Mouse (Mus musculus): Measurements from ENCODE around the gene Draxin.
"Not testable (repeated sequence)": the region's sequence is repeated elsewhere in the genome, so short reads cannot be mapped to it uniquely, and the experiment has no call there.

Draxin gene

GRCm38 (mm10) chr4:148151267-148152168 is 21.0 kb upstream of the Draxin start, which contains the start of gene Fbxo6:
Gene Fbxo6 (minus strand): TSS chr4:148152140.
- DNase-seq (ENCODE audit: low spot score): peak; percentile 78

- no peak for DNase-seq (ENCODE audit: low spot score)
Observed at GRCm38 (mm10) chr4:148150953-148151266, 20.4 kb upstream of the Draxin start.

GRCm38 (mm10) chr4:148150242-148150641 is 19.7 kb upstream of the Draxin start:
- no peak for DNase-seq (ENCODE audit: low spot score)

GRCm38 (mm10) chr4:148149540-148149939 is 19.0 kb upstream of the Draxin start:
- no peak for DNase-seq (ENCODE audit: low spot score)

GRCm38 (mm10) chr4:148147714-148148113 is 17.2 kb upstream of the Draxin start:
- no peak for DNase-seq (ENCODE audit: low spot score)

- no peak for DNase-seq (ENCODE audit: low spot score)
Observed at GRCm38 (mm10) chr4:148143721-148144120, 13.2 kb upstream of the Draxin start.

- peak; percentile 90 for DNase-seq (ENCODE audit: low spot score)
Observed at GRCm38 (mm10) chr4:148140098-148141011, 9.9 kb upstream of the Draxin start.

GRCm38 (mm10) chr4:148139767-148140097 is 9.2 kb upstream of the Draxin start:
- DNase-seq (ENCODE audit: low spot score): no peak

- no peak for DNase-seq (ENCODE audit: low spot score)
Observed at GRCm38 (mm10) chr4:148137503-148137902, 7.0 kb upstream of the Draxin start.

- no peak for DNase-seq (ENCODE audit: low spot score)
Observed at GRCm38 (mm10) chr4:148134988-148135387, 4.5 kb upstream of the Draxin start.

- no peak for DNase-seq (ENCODE audit: low spot score)
Observed at GRCm38 (mm10) chr4:148131497-148132081, 1.1 kb upstream of the Draxin start.

- no peak for DNase-seq (ENCODE audit: low spot score)
Observed at GRCm38 (mm10) chr4:148130133-148130532, 365 bp downstream of the Draxin start, which contains the start of gene Mad2l2. Gene Mad2l2 (plus strand): TSS chr4:148130384.

- no peak for DNase-seq (ENCODE audit: low spot score)
Observed at GRCm38 (mm10) chr4:148128672-148129071, 1.8 kb downstream of the Draxin start.

- DNase-seq (ENCODE audit: low spot score): no peak
Observed at GRCm38 (mm10) chr4:148128241-148128640, 2.3 kb downstream of the Draxin start.

GRCm38 (mm10) chr4:148122694-148123066 is 7.8 kb downstream of the Draxin start:
- no peak for DNase-seq (ENCODE audit: low spot score)

GRCm38 (mm10) chr4:148121982-148122693 is 8.4 kb downstream of the Draxin start:
- DNase-seq (ENCODE audit: low spot score): no peak

GRCm38 (mm10) chr4:148121362-148121761 is 9.1 kb downstream of the Draxin start:
- DNase-seq (ENCODE audit: low spot score): no peak

GRCm38 (mm10) chr4:148120555-148120954 is 9.9 kb downstream of the Draxin start:
- DNase-seq (ENCODE audit: low spot score): no peak

- not testable (repeated sequence) for DNase-seq (ENCODE audit: low spot score)
Observed at GRCm38 (mm10) chr4:148119578-148119977, 10.9 kb downstream of the Draxin start.

GRCm38 (mm10) chr4:148117392-148117791 is 13.1 kb downstream of the Draxin start:
- DNase-seq (ENCODE audit: low spot score): no peak

- DNase-seq (ENCODE audit: low spot score): no peak
Observed at GRCm38 (mm10) chr4:148116657-148117056, 13.8 kb downstream of the Draxin start.

GRCm38 (mm10) chr4:148115467-148115866 is 15.0 kb downstream of the Draxin start:
- DNase-seq (ENCODE audit: low spot score): no peak

All from left cerebral cortex, adult 11 months (tissue).